23 mouse cellular contexts compared by ENCODE assay signal in the genomic region with DNA sequence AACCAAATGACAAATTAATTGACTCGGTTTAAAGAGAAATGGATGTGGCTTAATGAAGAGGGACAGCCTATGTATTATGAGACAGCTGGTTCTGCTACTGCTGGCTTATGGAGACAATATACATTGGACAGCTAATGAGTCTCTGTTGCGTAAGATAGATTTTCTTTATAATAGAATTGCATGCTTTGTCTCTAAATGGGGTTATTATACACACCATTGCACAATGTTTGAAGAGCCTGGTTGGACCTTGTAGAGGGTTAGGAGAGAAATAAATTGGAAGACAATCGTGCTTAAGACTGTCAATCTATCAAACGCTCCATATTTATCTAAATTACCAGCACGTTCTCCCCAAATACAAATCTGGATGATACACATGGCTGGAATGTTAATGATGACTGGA.
A peak's percentile ranks its signal among the peaks of the same experiment; 100 is the strongest.
DNase-seq lines count a peak whose midpoint lies in the region; ATAC-seq lines count a peak whose summit lies in the region.
"Had no signal": no experiment of that assay in that cellular context is flagged by ENCODE, and none has a peak within 500 bp of the region (broad histone marks: within the 10 kb centered on the region; RNA-seq: fewer than 3 reads in every experiment).

No protein-coding gene starts in this region.

- H3K9me3 ChIP-seq in hindbrain, embryonic 11.5 days (ENCODE audit: control insufficient read depth, low read length), result no peaks in the 10 kb centered on the region
- H3K9me3 ChIP-seq in hindbrain, embryonic 13.5 days, result no peaks in the 10 kb centered on the region
- no peaks in the 10 kb centered on the region for H3K9me3 ChIP-seq in midbrain, embryonic 11.5 days (ENCODE audit: control insufficient read depth, low read length)
- no peaks in the 10 kb centered on the region for H3K9me3 ChIP-seq in midbrain, embryonic 15.5 days
- H3K9me3 ChIP-seq: embryonic facial prominence, embryonic 15.5 days; forebrain, embryonic 10.5 days; heart, embryonic 10.5 days; hindbrain, embryonic 15.5 days had no signal

- no peak for DNase-seq in hindbrain, embryonic 11.5 days (ENCODE audit: low spot score)
- peak; percentile 8 for DNase-seq in midbrain, embryonic 11.5 days (ENCODE audit: low spot score, missing footprints)
- peak; percentile 36 for DNase-seq in Muller cell, postnatal 12 days (ENCODE audit: inconsistent ontology term)
- DNase-seq in retina, postnatal 1 day, result peak; percentile 75
- no peak for DNase-seq in gastrocnemius, postnatal 25 days
- DNase-seq: adrenal gland, postnatal 14 days; cerebellum, adult 18-20 months; cerebellum, adult 9-11 months; cerebellum, postnatal 36 days; gastrocnemius, adult 2 months; gastrocnemius, postnatal 36 days; heart, postnatal 10 days; heart, postnatal 4 days had no signal

- no peak overlapping the region for H3K4me3 ChIP-seq in hindbrain, embryonic 11.5 days (ENCODE audit: low read depth, low read length)
- no peak overlapping the region for H3K4me3 ChIP-seq in hindbrain, embryonic 13.5 days
- H3K4me3 ChIP-seq in midbrain, embryonic 11.5 days (ENCODE audit: low read depth, low read length), result no peak overlapping the region
- H3K4me3 ChIP-seq in midbrain, embryonic 15.5 days, result no peak overlapping the region
- H3K4me3 ChIP-seq: embryonic facial prominence, embryonic 15.5 days; erythroblast, embryonic 14.5 days; forebrain, embryonic 10.5 days; gastrocnemius, adult 2 months; heart, embryonic 10.5 days; hindbrain, embryonic 15.5 days had no signal

- H3K27me3 ChIP-seq in hindbrain, embryonic 11.5 days (ENCODE audit: control insufficient read depth, insufficient read depth, low read length), result no peaks in the 10 kb centered on the region
- H3K27me3 ChIP-seq in hindbrain, embryonic 13.5 days, result peaks cover 10% of the 10 kb centered on the region; the same call in 1 of the 2 replicates
- H3K27me3 ChIP-seq in midbrain, embryonic 11.5 days (ENCODE audit: control insufficient read depth, insufficient read depth, low read length), result no peaks in the 10 kb centered on the region
- no peaks in the 10 kb centered on the region for H3K27me3 ChIP-seq in midbrain, embryonic 15.5 days (replicated peaks)
- H3K27me3 ChIP-seq: embryonic facial prominence, embryonic 15.5 days; hindbrain, embryonic 15.5 days had no signal

- WGBS in hindbrain, embryonic 11.5 days, result 76% methylated on average over 5 of the region's 5 CpGs
- 50% methylated on average over 5 of the region's 5 CpGs for WGBS in hindbrain, embryonic 13.5 days
- WGBS in midbrain, embryonic 11.5 days, result 92% methylated on average over 5 of the region's 5 CpGs
- 72% methylated on average over 5 of the region's 5 CpGs for whole genome bisulfite sequencing in midbrain, embryonic 15.5 days

- H3K4me2 ChIP-seq in hindbrain, embryonic 11.5 days (replicated peaks; ENCODE audit: low read depth, low read length), result no peak overlapping the region
- H3K4me2 ChIP-seq in hindbrain, embryonic 13.5 days, result no peak overlapping the region
- H3K4me2 ChIP-seq in midbrain, embryonic 11.5 days, result no peak overlapping the region
- H3K4me2 ChIP-seq in midbrain, embryonic 15.5 days, result no peak overlapping the region
- H3K4me2 ChIP-seq: embryonic facial prominence, embryonic 15.5 days; hindbrain, embryonic 15.5 days had no signal

- 0 out of 2 replicates have a peak, but pooled peaks cover 2% of the 10 kb centered on the region for H3K4me1 ChIP-seq in hindbrain, embryonic 11.5 days (replicated peaks; ENCODE audit: control insufficient read depth, insufficient read depth, low read length)
- peaks cover 20% of the 10 kb centered on the region for H3K4me1 ChIP-seq in hindbrain, embryonic 13.5 days (replicated peaks)
- H3K4me1 ChIP-seq in midbrain, embryonic 11.5 days (ENCODE audit: control insufficient read depth, insufficient read depth, low read length), result no peaks in the 10 kb centered on the region
- no peaks in the 10 kb centered on the region for H3K4me1 ChIP-seq in midbrain, embryonic 15.5 days
- H3K4me1 ChIP-seq: embryonic facial prominence, embryonic 15.5 days had no signal

- no peak overlapping the region for H3K9ac ChIP-seq in hindbrain, embryonic 11.5 days (ENCODE audit: low read depth, low read length)
- no peak overlapping the region for H3K9ac ChIP-seq in hindbrain, embryonic 13.5 days
- H3K9ac ChIP-seq in midbrain, embryonic 11.5 days (ENCODE audit: low read length), result no peak overlapping the region
- no peak overlapping the region for H3K9ac ChIP-seq in midbrain, embryonic 15.5 days
- H3K9ac ChIP-seq: embryonic facial prominence, embryonic 15.5 days; hindbrain, embryonic 15.5 days had no signal

- H3K27ac ChIP-seq in hindbrain, embryonic 11.5 days (ENCODE audit: low read depth, low read length), result no peak overlapping the region
- H3K27ac ChIP-seq in hindbrain, embryonic 13.5 days, result no peak overlapping the region
- H3K27ac ChIP-seq in midbrain, embryonic 11.5 days (ENCODE audit: low read depth, low read length), result no peak overlapping the region
- H3K27ac ChIP-seq in midbrain, embryonic 15.5 days, result no peak overlapping the region
- H3K27ac ChIP-seq: embryonic facial prominence, embryonic 15.5 days; forebrain, embryonic 10.5 days; gastrocnemius, adult 2 months; heart, embryonic 10.5 days; hindbrain, embryonic 15.5 days had no signal

- ATAC-seq in hindbrain, embryonic 11.5 days (ENCODE audit: low FRiP score), result peak; percentile 73; the same call in 1 of the 2 replicates
- no peak for ATAC-seq in hindbrain, embryonic 13.5 days (ENCODE audit: low FRiP score)
- no peak for ATAC-seq in midbrain, embryonic 11.5 days (ENCODE audit: low FRiP score)
- ATAC-seq in midbrain, embryonic 15.5 days (replicated peaks), result no peak
- ATAC-seq: activated CD4-positive, CD25-positive, alpha-beta regulatory T cell, adult 4 months; forebrain, embryonic 14.5 days; Patski had no signal

- H3K36me3 ChIP-seq in hindbrain, embryonic 11.5 days (ENCODE audit: control insufficient read depth, insufficient read depth, low read length), result no peaks in the 10 kb centered on the region
- H3K36me3 ChIP-seq in hindbrain, embryonic 13.5 days, result no peaks in the 10 kb centered on the region
- H3K36me3 ChIP-seq in midbrain, embryonic 11.5 days (ENCODE audit: control insufficient read depth, insufficient read depth, low read length), result no peaks in the 10 kb centered on the region
- H3K36me3 ChIP-seq in midbrain, embryonic 15.5 days (replicated peaks), result no peaks in the 10 kb centered on the region
- H3K36me3 ChIP-seq: embryonic facial prominence, embryonic 15.5 days; forebrain, embryonic 10.5 days; heart, embryonic 10.5 days; hindbrain, embryonic 15.5 days had no signal

Comparison
In these comparisons a context has a peak if more than half of its experiments do, and no peak if none do; other contexts are left out.
1. DNase-seq: peak in midbrain, embryonic 11.5 days (single experiment), Muller cell, postnatal 12 days (single experiment) and retina, postnatal 1 day (single experiment); none in hindbrain, embryonic 11.5 days (single experiment) and gastrocnemius, postnatal 25 days (single experiment).